Mouse (Mus musculus) cerebellum, adult 2 months (tissue): Measurements from ENCODE around the gene Mdm2. TPM values are rescaled to one million over a fixed set of nuclear protein-coding genes. Genes with fewer than 3 reads are reported as not detected.
A peak's percentile ranks its signal among the peaks of the same experiment; 100 is the strongest.

Experiments used
- DNase-seq, 2 experiments: peaks; one replicate each; pipeline ENCODE4 v3.0.0; 2021
- H3K27ac ChIP-seq: fragments of 200-500 bp; 2 replicates; pipeline ENCODE4 v1.5.1; 2012; ENCODE audit warnings: low read length, control low read depth, inconsistent platforms; ENCODE audit not compliant: insufficient read depth
- H3K27me3 ChIP-seq: fragments of 200-500 bp; 2 replicates; pipeline ENCODE4 v1.6.1; 2012; ENCODE audit warnings: inconsistent platforms, mild to moderate bottlenecking, low read length, moderate library complexity; ENCODE audit not compliant: control insufficient read depth, insufficient read depth
- H3K4me1 ChIP-seq: fragments of 200-500 bp; 2 replicates; pipeline ENCODE4 v1.6.1; 2011; ENCODE audit warnings: low read length; ENCODE audit not compliant: control insufficient read depth, insufficient read depth
- H3K4me3 ChIP-seq: fragments of 200-500 bp; replicated peaks from 2 replicates; pipeline ENCODE3; 2011; ENCODE audit warnings: mild to moderate bottlenecking, low read depth, low read length, control low read depth; ENCODE audit not compliant: insufficient read depth
- CTCF ChIP-seq: fragments of 200-500 bp; IDR thresholded peaks from 2 replicates; pipeline ENCODE4 v1.5.1; 2011; ENCODE audit warnings: low read depth, mild to moderate bottlenecking, control low read depth, low read length, moderate library complexity, borderline replicate concordance; ENCODE audit not compliant: insufficient read depth
- POLR2A ChIP-seq: fragments of 200-500 bp; IDR thresholded peaks from 2 replicates; pipeline ENCODE4 v1.6.1; 2011; ENCODE audit warnings: low read length, control low read depth, borderline replicate concordance; ENCODE audit not compliant: insufficient read depth
- WGBS: fragments of 180-500 bp; shearing (Covaris S2); methylation state at CpG from one replicate; pipeline ENCODE4 v1.1.7; 2018; 5-methylcytosine and 5-hydroxymethylcytosine counted together
- polyA plus RNA-seq: library from polyadenylated mRNA; depleted of rRNA; stranded (reverse); fragments of >200 nt; gene quantifications from 2 replicates; pipeline ENCODE4 v1.2.3, GENCODE M21; 2012

Mdm2 gene
- polyA plus RNA-seq, 1 experiment, result 67.6 TPM

DNA sequence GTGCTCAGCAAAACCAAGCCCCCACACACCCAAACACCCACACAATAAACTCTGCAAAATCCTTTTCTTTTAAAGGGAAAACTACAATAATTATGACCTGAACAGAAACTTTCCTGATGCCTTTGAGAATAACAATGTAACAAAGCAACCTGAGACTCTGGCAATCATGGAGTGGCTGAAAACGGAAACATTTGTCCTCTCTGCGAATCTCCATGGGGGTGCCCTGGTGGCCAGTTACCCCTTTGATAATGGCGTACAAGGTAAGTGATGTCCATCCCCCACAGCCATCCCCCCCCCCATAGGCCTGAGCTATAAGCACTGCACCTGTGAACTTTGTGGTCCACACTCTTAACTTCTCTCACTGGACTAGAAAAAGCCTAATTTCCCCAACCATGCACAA, 40.5 kb downstream of the Mdm2 start:
- H3K27me3 ChIP-seq, result no peaks in the 10 kb centered on the region
- no peaks in the 10 kb centered on the region for H3K4me1 ChIP-seq
- H3K4me3 ChIP-seq, result no peak overlapping the region
- peak overlapping the region; percentile 30; the same call in 1 of the 2 replicates for H3K27ac ChIP-seq
- no peak for TF ChIP-seq POLR2A
- no peak for TF ChIP-seq CTCF
- 75% methylated on average over 3 of the region's 3 CpGs for WGBS
- no peak for DNase-seq

DNA sequence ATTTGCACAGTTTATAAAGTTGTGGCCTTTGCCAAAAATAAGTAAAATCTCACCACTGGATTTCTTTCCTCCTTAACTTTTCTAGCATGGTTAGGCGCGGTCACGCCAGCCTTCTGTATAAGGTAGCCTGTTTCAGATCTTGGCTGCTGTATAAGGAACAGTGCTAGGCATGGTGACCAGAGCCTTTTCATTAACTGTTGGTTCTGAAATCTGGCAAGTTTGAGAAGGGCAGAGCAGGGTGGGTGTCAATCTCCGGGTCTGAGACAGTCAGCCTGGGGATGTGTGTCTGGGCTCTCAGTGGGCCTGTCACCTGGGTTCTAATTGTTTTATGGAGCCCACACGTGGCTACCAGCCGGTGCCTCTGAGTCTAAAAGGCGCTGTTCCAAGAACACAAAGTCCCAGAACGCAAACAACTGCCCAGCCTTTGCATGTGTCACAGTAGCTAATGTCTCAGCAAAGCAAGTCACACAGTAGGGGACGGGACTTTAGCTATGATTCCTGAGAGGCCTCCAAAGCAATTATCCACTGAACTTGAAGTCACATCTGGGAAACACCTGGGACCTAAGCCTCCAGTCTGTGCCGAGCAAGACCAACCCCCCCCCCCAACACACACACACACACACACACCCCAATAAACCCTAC, 41.0 kb downstream of the Mdm2 start:
- WGBS, result 44% methylated on average over 10 of the region's 10 CpGs
- Histone ChIP-seq H3K4me3 (no peak overlapping the region), H3K27ac (no peak overlapping the region; the same call in 1 of the 2 replicates), H3K4me1 (no peaks in the 10 kb centered on the region), H3K27me3 (no peaks in the 10 kb centered on the region)
- DNase-seq, result no peak
- TF ChIP-seq CTCF (no peak), POLR2A (no peak)

DNA sequence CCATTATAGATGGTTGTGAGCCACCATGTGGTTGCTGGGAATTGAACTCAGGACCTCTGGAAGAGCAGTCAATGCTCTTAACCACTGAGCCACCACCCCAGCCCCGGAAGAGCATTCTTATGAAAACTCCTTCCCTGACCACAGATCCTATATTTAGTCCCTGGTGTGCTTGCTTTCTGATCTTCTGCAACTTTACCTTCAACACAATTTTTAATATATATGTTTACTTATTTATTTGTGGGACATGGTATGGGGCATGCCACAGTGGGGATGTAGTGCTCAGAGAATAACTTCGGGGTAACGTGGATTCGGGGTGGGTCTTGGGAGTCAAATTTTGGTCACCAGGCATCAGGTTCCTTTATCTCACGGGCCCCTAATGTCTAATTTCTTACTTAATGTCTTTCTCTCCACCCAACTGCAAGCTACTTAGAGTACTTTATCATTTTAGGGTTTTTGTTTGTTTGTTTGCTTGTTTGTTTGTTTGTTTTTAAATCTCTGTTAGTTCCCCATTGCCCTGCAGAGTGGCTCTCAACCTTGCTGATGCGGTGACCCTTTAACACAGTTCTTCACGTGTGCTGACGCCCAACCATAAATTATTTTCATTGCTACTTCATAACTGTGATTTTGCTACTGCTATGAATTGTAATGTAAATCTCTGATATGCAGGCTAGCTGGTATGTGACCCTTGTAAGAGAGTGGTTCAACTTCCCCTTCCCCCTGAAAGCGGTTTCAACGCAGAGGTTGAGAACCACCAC, 41.8 kb downstream of the Mdm2 start:
- DNase-seq, result no peak
- Histone ChIP-seq H3K27me3 (no peaks in the 10 kb centered on the region), H3K27ac (no peak overlapping the region), H3K4me1 (peaks cover 2% of the 10 kb centered on the region; the same call in 1 of the 2 replicates), H3K4me3 (no peak overlapping the region)
- TF ChIP-seq POLR2A, result no peak
- TF ChIP-seq CTCF, result no peak
- 90% methylated on average over 10 of the region's 10 CpGs for WGBS

DNA sequence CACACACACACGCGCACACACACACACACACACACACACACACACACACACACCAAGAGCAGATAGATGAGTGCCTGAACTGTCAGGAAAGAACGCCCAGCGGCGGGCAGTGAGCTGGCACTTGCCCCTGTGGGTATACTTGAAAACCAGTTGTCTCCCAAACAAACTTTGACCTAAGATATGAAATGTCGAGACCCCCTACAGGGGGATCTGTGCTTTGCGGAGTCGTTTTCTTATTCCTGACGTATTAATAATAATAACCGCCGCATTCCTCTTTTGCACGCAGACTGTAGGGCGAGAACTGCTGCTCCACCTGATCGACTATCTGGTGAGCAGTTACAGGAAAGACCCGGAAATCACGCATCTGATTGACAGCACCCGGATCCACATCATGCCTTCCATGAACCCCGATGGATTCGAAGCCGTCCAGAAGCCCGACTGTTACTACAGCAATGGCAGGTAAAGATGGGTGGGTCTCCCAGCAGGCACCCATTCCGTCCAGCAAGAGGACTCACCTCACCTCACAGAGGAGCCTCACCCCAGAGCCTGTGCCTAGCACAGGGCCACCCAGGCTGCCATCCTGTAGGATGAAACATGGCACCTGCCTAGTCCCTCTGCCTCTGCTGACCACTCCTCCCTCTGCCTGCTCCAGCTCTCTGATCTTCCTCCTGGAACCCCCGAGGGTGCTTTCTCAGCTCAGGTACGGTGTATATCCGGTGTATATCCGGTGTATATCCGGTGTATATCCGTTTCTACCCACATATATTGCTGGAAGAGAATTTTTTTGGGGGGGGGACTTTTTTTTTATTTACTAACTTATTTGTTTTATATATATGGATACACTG, 42.7 kb downstream of the Mdm2 start:
- no peak for DNase-seq
- TF ChIP-seq POLR2A, result no peak
- no peak for TF ChIP-seq CTCF
- no peak overlapping the region for H3K27ac ChIP-seq
- H3K4me1 ChIP-seq, result peaks cover 2% of the 10 kb centered on the region; the same call in 1 of the 2 replicates
- H3K27me3 ChIP-seq, result no peaks in the 10 kb centered on the region
- 92% methylated on average over 28 of the region's 28 CpGs for WGBS
- H3K4me3 ChIP-seq, result no peak overlapping the region

DNA sequence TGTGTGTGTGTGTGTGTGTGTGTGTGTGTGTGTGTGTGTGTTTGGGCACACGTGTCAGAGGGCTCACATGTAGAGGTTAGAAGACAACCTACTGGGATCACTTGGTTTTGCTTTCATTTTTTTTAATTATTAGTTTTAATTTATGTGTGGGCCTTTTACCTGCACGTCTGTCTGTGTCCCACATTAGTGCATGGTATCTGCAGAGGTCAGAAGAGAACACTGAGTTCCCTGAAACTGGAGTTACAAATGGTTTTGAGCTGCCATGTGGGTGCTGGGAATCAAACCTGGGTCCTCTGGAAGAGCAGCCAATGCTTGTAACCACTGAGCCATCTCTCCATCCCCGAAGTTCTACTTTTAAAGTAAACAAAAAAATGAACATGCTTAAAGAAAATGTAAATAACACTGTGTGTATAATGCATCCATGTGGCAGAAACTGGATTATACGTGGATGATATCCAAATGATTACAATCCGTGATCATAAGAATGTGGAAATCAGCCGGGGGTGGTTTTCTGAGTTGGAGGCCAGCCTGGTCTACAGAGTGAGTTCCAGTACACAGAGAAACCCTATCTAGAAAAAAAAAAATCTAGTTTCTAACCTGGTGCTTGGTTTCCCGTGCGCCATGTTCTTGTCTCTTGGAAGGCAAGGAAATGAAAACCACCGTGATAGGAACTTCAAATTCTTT, 43.5 kb downstream of the Mdm2 start:
- 86% methylated on average over 9 of the region's 9 CpGs for WGBS
- DNase-seq, result no peak
- Histone ChIP-seq H3K4me3 (no peak overlapping the region), H3K27me3 (no peaks in the 10 kb centered on the region), H3K4me1 (peaks cover 2% of the 10 kb centered on the region; the same call in 1 of the 2 replicates), H3K27ac (no peak overlapping the region)
- TF ChIP-seq POLR2A (no peak), CTCF (no peak)

DNA sequence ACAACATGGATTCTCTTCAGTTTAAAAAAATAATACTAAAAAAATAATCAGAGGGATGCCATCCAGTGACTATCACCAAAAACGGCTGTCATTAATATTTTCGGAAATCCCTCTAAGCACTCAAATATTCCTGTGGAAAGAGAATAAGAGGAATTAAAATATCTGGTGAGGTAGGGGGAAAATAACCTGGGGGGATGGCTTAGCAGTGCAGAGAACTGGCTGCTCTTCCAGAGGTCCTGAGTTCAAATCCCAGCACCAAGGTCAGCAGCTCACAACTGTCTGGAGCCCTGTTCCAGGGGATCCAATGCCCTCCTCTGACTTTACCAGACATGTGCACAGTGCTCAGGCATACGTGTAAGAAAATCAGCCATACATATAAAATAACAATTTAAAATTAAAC, 44.2 kb downstream of the Mdm2 start:
- WGBS, result 89% methylated on average over 3 of the region's 3 CpGs
- no peak overlapping the region for H3K27ac ChIP-seq
- H3K4me3 ChIP-seq, result no peak overlapping the region
- H3K4me1 ChIP-seq, result peaks cover 2% of the 10 kb centered on the region; the same call in 1 of the 2 replicates
- no peak for DNase-seq
- TF ChIP-seq POLR2A (no peak), CTCF (no peak)
- no peaks in the 10 kb centered on the region for H3K27me3 ChIP-seq

DNA sequence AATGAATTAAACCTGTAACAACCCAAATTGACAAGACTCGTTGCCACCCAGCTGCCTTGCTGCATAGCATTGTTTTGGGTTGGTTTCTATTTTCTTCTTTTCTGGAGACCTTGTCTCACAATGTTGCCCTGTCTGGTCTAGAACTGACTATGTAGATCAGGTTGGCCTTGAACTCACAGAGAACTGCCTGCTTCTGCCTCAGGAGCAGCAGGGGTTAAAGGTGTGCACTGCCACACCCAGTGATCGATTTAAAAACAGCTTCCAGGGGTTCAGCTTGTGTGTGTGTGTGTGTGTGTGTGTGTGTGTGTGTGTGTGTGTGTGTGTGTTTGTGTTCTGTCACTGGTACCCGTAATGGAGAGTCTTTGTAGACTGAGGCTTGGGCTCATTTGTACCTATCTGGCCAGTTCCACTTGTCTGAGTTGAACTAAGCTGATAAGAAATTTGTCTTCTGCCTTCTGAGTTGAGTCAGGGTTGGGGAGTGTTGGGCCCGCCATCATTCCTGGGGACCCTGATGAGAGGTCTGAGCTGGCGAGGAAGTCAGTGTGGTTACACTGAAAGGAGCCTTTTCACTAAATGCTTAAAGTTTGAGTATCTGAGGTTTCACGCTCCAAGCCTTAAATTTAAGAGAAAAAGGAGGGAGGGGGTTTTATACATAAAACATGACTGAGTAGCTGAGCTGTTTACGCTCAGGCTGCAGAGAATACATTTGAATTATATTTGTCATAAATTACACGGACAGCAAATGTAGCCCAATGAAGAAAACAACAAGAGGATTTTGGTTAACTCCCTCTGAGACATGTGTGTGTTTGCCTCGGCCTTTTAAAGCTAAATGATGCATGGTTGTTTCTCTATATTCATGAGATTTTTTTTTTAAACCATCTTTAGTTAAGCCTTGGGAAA, 44.9 kb downstream of the Mdm2 start:
- Histone ChIP-seq H3K4me1 (peaks cover 2% of the 10 kb centered on the region; the same call in 1 of the 2 replicates), H3K27me3 (no peaks in the 10 kb centered on the region), H3K4me3 (no peak overlapping the region), H3K27ac (no peak overlapping the region)
- TF ChIP-seq POLR2A (no peak), CTCF (no peak)
- WGBS, result 85% methylated on average over 9 of the region's 9 CpGs
- DNase-seq, result no peak
